Mouse (Mus musculus) ES-E14 (cell line): ENCODE data around the gene Gm8005.
"Not testable (repeated sequence)": the region's sequence is repeated elsewhere in the genome, so short reads cannot be mapped to it uniquely, and the experiment has no call there.

Experiments
- HCFC1 ChIP-seq: IDR thresholded peaks from 2 replicates; pipeline ENCODE4 v1.6.1; 2012; ENCODE audit warnings: low read length, inconsistent platforms, borderline replicate concordance; ENCODE audit not compliant: insufficient read depth
- ZNF384 ChIP-seq: IDR thresholded peaks from 2 replicates; pipeline ENCODE4 v1.6.1; 2012; ENCODE audit warnings: low read depth, low read length, inconsistent platforms

- not testable (repeated sequence) for TF ChIP-seq ZNF384, HCFC1
Observed at GRCm38 (mm10) chr14:42439573-42439972, at the start of gene Gm8005.
